Mouse (Mus musculus): ENCODE results near the gene Kalrn. TPM values are rescaled to one million over a fixed set of nuclear protein-coding genes. Genes with fewer than 3 reads are reported as not detected.
A peak's percentile ranks its signal among the peaks of the same experiment; 100 is the strongest.

The Kalrn gene
- polyA plus RNA-seq, 1 experiment from 2014 or later, result 11.0 TPM

- no peak overlapping the region for H3K27ac ChIP-seq
- peaks cover 10% of the 10 kb centered on the region for H3K4me1 ChIP-seq
- 93% methylated on average over 2 of the region's 2 CpGs for WGBS
- H3K36me3 ChIP-seq (replicated peaks), result no peaks in the 10 kb centered on the region
- DNase-seq (ENCODE audit: extremely low spot score, low spot score), result no peak
- no peaks in the 10 kb centered on the region for H3K9me3 ChIP-seq
- no peak overlapping the region for H3K4me3 ChIP-seq
- no peaks in the 10 kb centered on the region for H3K27me3 ChIP-seq (ENCODE audit: poor library complexity, severe bottlenecking)
These were observed 131.6 kb downstream of the Kalrn start for GRCm38 (mm10) chr16:34441704-34442103.

GRCm38 (mm10) chr16:34440994-34441414, 132.3 kb downstream of the Kalrn start:
- no peak overlapping the region for H3K27ac ChIP-seq
- 60% methylated on average over 4 of the region's 4 CpGs for WGBS

GRCm38 (mm10) chr16:34440019-34440615, 133.2 kb downstream of the Kalrn start:
- 92% methylated on average over 8 of the region's 8 CpGs for WGBS
- DNase-seq (ENCODE audit: extremely low spot score, low spot score), result no peak
- Histone ChIP-seq H3K9me3 (no peaks in the 10 kb centered on the region), H3K27ac (no peak overlapping the region), H3K27me3 (ENCODE audit: poor library complexity, severe bottlenecking) (no peaks in the 10 kb centered on the region), H3K36me3 (replicated peaks) (no peaks in the 10 kb centered on the region), H3K4me3 (no peak overlapping the region), H3K4me1 (peaks cover 10% of the 10 kb centered on the region)

More at GRCm38 (mm10) chr16:34440994-34441414, 132.3 kb downstream of the Kalrn start:
- Histone ChIP-seq H3K4me3 (no peak overlapping the region), H3K4me1 (peaks cover 10% of the 10 kb centered on the region), H3K9me3 (no peaks in the 10 kb centered on the region), H3K36me3 (replicated peaks) (no peaks in the 10 kb centered on the region), H3K27me3 (ENCODE audit: poor library complexity, severe bottlenecking) (no peaks in the 10 kb centered on the region)
- no peak for DNase-seq (ENCODE audit: extremely low spot score, low spot score)

- no peak for DNase-seq (ENCODE audit: extremely low spot score, low spot score)
- Histone ChIP-seq H3K27me3 (ENCODE audit: poor library complexity, severe bottlenecking) (no peaks in the 10 kb centered on the region), H3K9me3 (no peaks in the 10 kb centered on the region), H3K27ac (peak overlapping the region; percentile 44; the same call in 1 of the 2 replicates), H3K36me3 (replicated peaks) (no peaks in the 10 kb centered on the region), H3K4me3 (no peak overlapping the region), H3K4me1 (peaks cover 53% of the 10 kb centered on the region)
- 35% methylated on average over 5 of the region's 5 CpGs for WGBS
These were observed 143.2 kb downstream of the Kalrn start for GRCm38 (mm10) chr16:34430131-34430530.

GRCm38 (mm10) chr16:34427654-34428053, 145.7 kb downstream of the Kalrn start:
- Histone ChIP-seq H3K4me1 (peaks cover 57% of the 10 kb centered on the region), H3K9me3 (no peaks in the 10 kb centered on the region)
- WGBS, result 65% methylated on average over 5 of the region's 5 CpGs

GRCm38 (mm10) chr16:34421473-34421872, 151.9 kb downstream of the Kalrn start:
- 45% methylated on average over 6 of the region's 6 CpGs for WGBS
- peak; percentile 46 for DNase-seq (ENCODE audit: extremely low spot score, low spot score)
- Histone ChIP-seq H3K9me3 (no peaks in the 10 kb centered on the region), H3K36me3 (replicated peaks) (no peaks in the 10 kb centered on the region), H3K27me3 (ENCODE audit: poor library complexity, severe bottlenecking) (no peaks in the 10 kb centered on the region), H3K4me3 (no peak overlapping the region), H3K27ac (peak overlapping the region; percentile 53), H3K4me1 (peaks cover 59% of the 10 kb centered on the region)

More at GRCm38 (mm10) chr16:34427654-34428053, 145.7 kb downstream of the Kalrn start:
- H3K4me3 ChIP-seq, result no peak overlapping the region
- no peak overlapping the region for H3K27ac ChIP-seq
- H3K27me3 ChIP-seq (ENCODE audit: poor library complexity, severe bottlenecking), result no peaks in the 10 kb centered on the region
- DNase-seq (ENCODE audit: extremely low spot score, low spot score), result no peak
- H3K36me3 ChIP-seq (replicated peaks), result no peaks in the 10 kb centered on the region

GRCm38 (mm10) chr16:34417966-34418365, 155.4 kb downstream of the Kalrn start:
- no peak for DNase-seq (ENCODE audit: extremely low spot score, low spot score)
- Histone ChIP-seq H3K27me3 (ENCODE audit: poor library complexity, severe bottlenecking) (no peaks in the 10 kb centered on the region), H3K27ac (no peak overlapping the region), H3K36me3 (replicated peaks) (no peaks in the 10 kb centered on the region), H3K4me3 (no peak overlapping the region), H3K4me1 (peaks cover 59% of the 10 kb centered on the region), H3K9me3 (no peaks in the 10 kb centered on the region)
- WGBS, result 32% methylated on average over 3 of the region's 3 CpGs

GRCm38 (mm10) chr16:34417383-34417782, 155.9 kb downstream of the Kalrn start:
- 89% methylated on average over 3 of the region's 3 CpGs for WGBS
- peaks cover 62% of the 10 kb centered on the region for H3K4me1 ChIP-seq

GRCm38 (mm10) chr16:34414581-34414980, 158.8 kb downstream of the Kalrn start:
- Histone ChIP-seq H3K4me1 (peaks cover 47% of the 10 kb centered on the region), H3K27ac (no peak overlapping the region), H3K4me3 (no peak overlapping the region), H3K36me3 (replicated peaks) (no peaks in the 10 kb centered on the region), H3K9me3 (no peaks in the 10 kb centered on the region), H3K27me3 (ENCODE audit: poor library complexity, severe bottlenecking) (no peaks in the 10 kb centered on the region)
- no peak for DNase-seq (ENCODE audit: extremely low spot score, low spot score)
- 76% methylated on average over 7 of the region's 7 CpGs for WGBS

More at GRCm38 (mm10) chr16:34417383-34417782, 155.9 kb downstream of the Kalrn start:
- Histone ChIP-seq H3K36me3 (replicated peaks) (no peaks in the 10 kb centered on the region), H3K4me3 (no peak overlapping the region), H3K27me3 (ENCODE audit: poor library complexity, severe bottlenecking) (no peaks in the 10 kb centered on the region), H3K9me3 (no peaks in the 10 kb centered on the region), H3K27ac (no peak overlapping the region)
- DNase-seq (ENCODE audit: extremely low spot score, low spot score), result no peak

GRCm38 (mm10) chr16:34413868-34414333, 159.4 kb downstream of the Kalrn start:
- Histone ChIP-seq H3K4me1 (peaks cover 50% of the 10 kb centered on the region), H3K9me3 (no peaks in the 10 kb centered on the region), H3K36me3 (replicated peaks) (no peaks in the 10 kb centered on the region), H3K4me3 (no peak overlapping the region), H3K27me3 (ENCODE audit: poor library complexity, severe bottlenecking) (no peaks in the 10 kb centered on the region), H3K27ac (peak overlapping the region; percentile 1)
- WGBS, result 49% methylated on average over 10 of the region's 10 CpGs
- DNase-seq (ENCODE audit: extremely low spot score, low spot score), result no peak

- no peaks in the 10 kb centered on the region for H3K9me3 ChIP-seq
- peaks cover 10% of the 10 kb centered on the region for H3K4me1 ChIP-seq
- H3K27me3 ChIP-seq (ENCODE audit: poor library complexity, severe bottlenecking), result no peaks in the 10 kb centered on the region
- H3K4me3 ChIP-seq, result no peak overlapping the region
- no peak for DNase-seq (ENCODE audit: extremely low spot score, low spot score)
- no peak overlapping the region for H3K27ac ChIP-seq
- 90% methylated on average over 8 of the region's 8 CpGs for WGBS
- H3K36me3 ChIP-seq (replicated peaks), result no peaks in the 10 kb centered on the region
These were observed 166.3 kb downstream of the Kalrn start for GRCm38 (mm10) chr16:34407036-34407435.

- Histone ChIP-seq H3K27ac (no peak overlapping the region), H3K27me3 (ENCODE audit: poor library complexity, severe bottlenecking) (no peaks in the 10 kb centered on the region), H3K9me3 (no peaks in the 10 kb centered on the region), H3K36me3 (replicated peaks) (no peaks in the 10 kb centered on the region), H3K4me3 (no peak overlapping the region), H3K4me1 (peaks cover 12% of the 10 kb centered on the region)
- 78% methylated on average over 5 of the region's 5 CpGs for WGBS
- DNase-seq (ENCODE audit: extremely low spot score, low spot score), result no peak
These were observed 168.2 kb downstream of the Kalrn start for GRCm38 (mm10) chr16:34405094-34405493.

- 71% methylated on average over 1 of the region's 1 CpGs for WGBS
These were observed 172.1 kb downstream of the Kalrn start for GRCm38 (mm10) chr16:34401216-34401615.

More at GRCm38 (mm10) chr16:34401216-34401615, 172.1 kb downstream of the Kalrn start:
- H3K4me1 ChIP-seq, result peaks cover 6% of the 10 kb centered on the region; the same call in 1 of the 2 replicates
- no peaks in the 10 kb centered on the region for H3K27me3 ChIP-seq (ENCODE audit: poor library complexity, severe bottlenecking)
- DNase-seq (ENCODE audit: extremely low spot score, low spot score), result no peak
- H3K9me3 ChIP-seq, result no peaks in the 10 kb centered on the region
- no peak overlapping the region for H3K4me3 ChIP-seq
- no peaks in the 10 kb centered on the region for H3K36me3 ChIP-seq (replicated peaks)
- no peak overlapping the region for H3K27ac ChIP-seq
